Mouse (Mus musculus) liver, embryonic 12.5 days (tissue): Measurements from ENCODE around the gene Clpp. TPM values are rescaled to one million over a fixed set of nuclear protein-coding genes. Genes with fewer than 3 reads are reported as not detected.

Source experiments
- ATAC-seq: fragments of 200-750 bp; cut with Nextera tagmentation; 2 replicates; pipeline ENCODE4 v1.8.0; 2017; ENCODE audit warnings: moderate number of reproducible peaks, mild to moderate bottlenecking, moderate library complexity
- H3K27ac ChIP-seq: fragments of 300-500 bp; sonication (generic); 2 replicates; pipeline ENCODE4 v1.5.1; 2016; ENCODE audit warnings: mild to moderate bottlenecking
- H3K27me3 ChIP-seq: fragments of 300-500 bp; sonication (generic); replicated peaks from 2 replicates; pipeline ENCODE4 v1.6.1; 2016; ENCODE audit warnings: mild to moderate bottlenecking, moderate library complexity
- H3K36me3 ChIP-seq: fragments of 300-500 bp; sonication (generic); 2 replicates; pipeline ENCODE4 v1.6.1; 2016; ENCODE audit warnings: mild to moderate bottlenecking, moderate library complexity
- H3K4me1 ChIP-seq: fragments of 300-500 bp; sonication (generic); 2 replicates; pipeline ENCODE4 v1.6.1; 2016
- H3K4me2 ChIP-seq: fragments of 300-500 bp; sonication (generic); 2 replicates; pipeline ENCODE4 v1.6.1; 2016; ENCODE audit warnings: mild to moderate bottlenecking, moderate library complexity
- H3K4me3 ChIP-seq: fragments of 300-500 bp; sonication (generic); 2 replicates; pipeline ENCODE4 v1.5.1; 2016; ENCODE audit warnings: mild to moderate bottlenecking, moderate library complexity
- H3K9ac ChIP-seq: fragments of 300-500 bp; sonication (generic); 2 replicates; pipeline ENCODE4 v1.6.1; 2016; ENCODE audit warnings: mild to moderate bottlenecking, moderate library complexity
- H3K9me3 ChIP-seq: fragments of 300-500 bp; sonication (generic); replicated peaks from 2 replicates; pipeline ENCODE4 v1.6.1; 2016; ENCODE audit warnings: mild to moderate bottlenecking, moderate library complexity
- WGBS: fragments of 180-500 bp; shearing (Covaris S2); methylation state at CpG from one replicate; pipeline ENCODE4 v1.1.7; 2016; ENCODE audit not compliant: insufficient replicate concordance; 5-methylcytosine and 5-hydroxymethylcytosine counted together
- polyA plus RNA-seq: library from polyadenylated mRNA; unstranded; fragments of >200 nt; fragmentation: Nextera tagmentation; extraction: Ambion mirVana; gene quantifications from 2 replicates; pipeline ENCODE4 v1.2.1, GENCODE M21; 2016

Clpp gene
- polyA plus RNA-seq, 1 experiment from 2014 or later: 115 TPM

- Histone ChIP-seq H3K4me2 (no peak within 1 kb of the TSS), H3K36me3 (no peaks in the 10 kb centered on the region), H3K27ac (no peak within 1 kb of the TSS), H3K27me3 (peaks cover 39% of the 10 kb centered on the region), H3K9me3 (no peaks in the 10 kb centered on the region), H3K4me3 (no peak within 1 kb of the TSS), H3K4me1 (no peaks in the 10 kb centered on the region; the same call in 1 of the 2 replicates), H3K9ac (no peak within 1 kb of the TSS)
- no peak for ATAC-seq
- 51% methylated on average over 8 of the region's 8 CpGs for WGBS
Observed at GRCm38 (mm10) chr17:57041554-57041953, 51.4 kb downstream of the Clpp start, which contains the start of gene Slc25a41. TSS of gene Slc25a41 (minus strand) at chr17:57041654.

Other genes starting within 250 kb of the Clpp start
- 3.2 and 4.1 TPM in 2 replicates for gene Nrtn, start 232.8 kb upstream of the Clpp start, polyA plus RNA-seq
- gene Dus3l, start 225.5 kb upstream of the Clpp start, polyA plus RNA-seq: 24.1 and 24.6 TPM in 2 replicates
- gene Prr22, start 220.1 kb upstream of the Clpp start, polyA plus RNA-seq: 1.1 and 1.2 TPM in 2 replicates
- gene Rfx2, start 159.3 kb upstream of the Clpp start, polyA plus RNA-seq: 12.6 and 13.6 TPM in 2 replicates
- not detected in 2 replicates for gene Acsbg2, start 115.9 kb upstream of the Clpp start, polyA plus RNA-seq
- gene 1700061G19Rik, start 114.8 kb upstream of the Clpp start, polyA plus RNA-seq: 0.08 and 0.11 TPM in 2 replicates
- gene Mllt1, start 54.9 kb upstream of the Clpp start, polyA plus RNA-seq: 24.4 and 24.7 TPM in 2 replicates
- gene Acer1, start 8.2 kb upstream of the Clpp start, polyA plus RNA-seq: not detected in 2 replicates
- gene Alkbh7, start 7.0 kb downstream of the Clpp start, polyA plus RNA-seq: 24.5 and 25.1 TPM in 2 replicates
- gene Pspn, start 9.7 kb downstream of the Clpp start, polyA plus RNA-seq: 0.29 and 0.31 TPM in 2 replicates
- gene Gtf2f1, start 21.0 kb downstream of the Clpp start, polyA plus RNA-seq: 76.4 and 78.5 TPM in 2 replicates
- 0.11 and 0.33 TPM in 2 replicates for gene Gm17949, start 21.2 kb downstream of the Clpp start, polyA plus RNA-seq
- 54.9 and 57.1 TPM in 2 replicates for gene Khsrp, start 41.2 kb downstream of the Clpp start, polyA plus RNA-seq
- gene Slc25a41, start 51.3 kb downstream of the Clpp start, polyA plus RNA-seq: not detected in 2 replicates
- 2.5 and 3.0 TPM in 2 replicates for gene Crb3, start 68.8 kb downstream of the Clpp start, polyA plus RNA-seq
- 3.2 and 3.5 TPM in 2 replicates for gene Slc25a23, start 69.6 kb downstream of the Clpp start, polyA plus RNA-seq
- gene Dennd1c, start 88.2 kb downstream of the Clpp start, polyA plus RNA-seq: 1.8 and 2.2 TPM in 2 replicates
- gene Tubb4a, start 97.5 kb downstream of the Clpp start, polyA plus RNA-seq: 1.1 and 1.4 TPM in 2 replicates
- 2.3 and 2.4 TPM in 2 replicates for gene Tnfsf9, start 115.0 kb downstream of the Clpp start, polyA plus RNA-seq
- gene Cd70, start 159.5 kb downstream of the Clpp start, polyA plus RNA-seq: not detected in 2 replicates
- gene Tnfsf14, start 203.9 kb downstream of the Clpp start, polyA plus RNA-seq: 1.6 and 1.7 TPM in 2 replicates
- 95.1 and 100 TPM in 2 replicates for gene C3, start 237.8 kb downstream of the Clpp start, polyA plus RNA-seq